Mouse (Mus musculus) hematopoietic multipotent progenitor cell, adult 10-12 weeks (in vitro differentiated cells): ENCODE data around the gene Calcoco2. TPM values are rescaled to one million over a fixed set of nuclear protein-coding genes. Genes with fewer than 3 reads are reported as not detected.

Experiments used
- polyA plus RNA-seq: library from polyadenylated mRNA; stranded (reverse); fragments of >175 nt; gene quantifications from 2 replicates; pipeline ENCODE4 v1.2.3, GENCODE M21; 2012; ENCODE audit warnings: low replicate concordance

Calcoco2 gene
- polyA plus RNA-seq, result not detected in 2 replicates

GRCm38 (mm10) chr11:96111751-96112150 is at the start of gene Calcoco2:
TSS of gene Calcoco2 (minus strand) at chr11:96111964.

GRCm38 (mm10) chr11:96133239-96133865 is 21.6 kb upstream of the Calcoco2 start, which contains the start of gene Ttll6:
TSS of gene Ttll6 (plus strand) at chr11:96133786.

GRCm38 (mm10) chr11:96075509-96076220 is 36.1 kb downstream of the Calcoco2 start, which contains the start of gene Atp5g1:
TSS of gene Atp5g1 (minus strand) at chr11:96075670.

GRCm38 (mm10) chr11:96065215-96065911 is 46.4 kb downstream of the Calcoco2 start, which contains the start of gene Ube2z:
TSS of gene Ube2z (minus strand) at chr11:96065388.

Other genes with a start within 250 kb of the Calcoco2 start
- gene B4galnt2, start 197.1 kb downstream of the Calcoco2 start, polyA plus RNA-seq, result not detected in 2 replicates
- gene Igf2bp1, start 106.0 kb downstream of the Calcoco2 start, polyA plus RNA-seq, result not detected in 2 replicates
- not detected in 2 replicates for gene Gip, start 87.4 kb downstream of the Calcoco2 start, polyA plus RNA-seq
- 60.0 and 107 TPM in 2 replicates for gene Snf8, start 77.1 kb downstream of the Calcoco2 start, polyA plus RNA-seq
- gene Ube2z, start 46.6 kb downstream of the Calcoco2 start, polyA plus RNA-seq, result 19.9 and 30.6 TPM in 2 replicates
- 14.0 and 158 TPM in 2 replicates for gene Atp5g1, start 36.3 kb downstream of the Calcoco2 start, polyA plus RNA-seq
- not detected in 2 replicates for gene Ttll6, start 21.8 kb upstream of the Calcoco2 start, polyA plus RNA-seq
- not detected in 2 replicates for gene Hoxb13, start 82.4 kb upstream of the Calcoco2 start, polyA plus RNA-seq
- not detected in 2 replicates for gene Hoxb9, start 159.5 kb upstream of the Calcoco2 start, polyA plus RNA-seq
- gene Hoxb8, start 169.9 kb upstream of the Calcoco2 start, polyA plus RNA-seq, result 0.19 TPM in 1 of 2 replicates, not detected in the other
- 0.24 TPM in 1 of 2 replicates, not detected in the other for gene Hoxb7, start 174.7 kb upstream of the Calcoco2 start, polyA plus RNA-seq
- gene Hoxb6, start 180.5 kb upstream of the Calcoco2 start, polyA plus RNA-seq, result 0.17 and 0.78 TPM in 2 replicates
- gene Hoxb5, start 191.4 kb upstream of the Calcoco2 start, polyA plus RNA-seq, result 0.08 and 0.52 TPM in 2 replicates
- gene Hoxb4, start 206.3 kb upstream of the Calcoco2 start, polyA plus RNA-seq, result 4.6 and 20.1 TPM in 2 replicates
- gene Hoxb3, start 211.4 kb upstream of the Calcoco2 start, polyA plus RNA-seq, result 2.5 and 11.9 TPM in 2 replicates
- 0.09 TPM in 1 of 2 replicates, not detected in the other for gene Hoxb2, start 238.6 kb upstream of the Calcoco2 start, polyA plus RNA-seq